Mouse (Mus musculus) small intestine, adult 2 months (tissue): Measurements from ENCODE around the gene Prkg1. TPM values are rescaled to one million over a fixed set of nuclear protein-coding genes. Genes with fewer than 3 reads are reported as not detected.

Experiments used
- H3K27ac ChIP-seq: fragments of 200-500 bp; 2 replicates; pipeline ENCODE4 v1.5.1; 2012; ENCODE audit warnings: low read depth, low read length, control low read depth, inconsistent platforms; ENCODE audit not compliant: insufficient read depth
- H3K27me3 ChIP-seq: fragments of 200-500 bp; 2 replicates; pipeline ENCODE4 v1.6.1; 2012; ENCODE audit warnings: mild to moderate bottlenecking, moderate library complexity, low read length, inconsistent platforms; ENCODE audit not compliant: control insufficient read depth, insufficient read depth
- H3K36me3 ChIP-seq: fragments of 200-500 bp; 2 replicates; pipeline ENCODE4 v1.6.1; 2012; ENCODE audit warnings: mild to moderate bottlenecking, low read length, control low read depth, inconsistent platforms; ENCODE audit not compliant: control insufficient read depth, insufficient read depth
- H3K4me1 ChIP-seq: fragments of 200-500 bp; 2 replicates; pipeline ENCODE4 v1.6.1; 2012; ENCODE audit warnings: low read length, inconsistent platforms, mixed read lengths; ENCODE audit not compliant: control insufficient read depth, insufficient read depth, insufficient read length
- H3K4me3 ChIP-seq: fragments of 200-500 bp; 2 replicates; pipeline ENCODE4 v1.5.1; 2012; ENCODE audit warnings: low read depth, mild to moderate bottlenecking, control low read depth, inconsistent platforms, low read length, moderate library complexity
- CTCF ChIP-seq: fragments of 200-500 bp; IDR thresholded peaks from 2 replicates; pipeline ENCODE4 v1.5.1; 2012; ENCODE audit warnings: low read depth, mild to moderate bottlenecking, control low read depth, inconsistent platforms, low read length, moderate library complexity, mixed read lengths; ENCODE audit not compliant: insufficient replicate concordance, insufficient read length; ENCODE audit errors: extremely low read depth
- POLR2A ChIP-seq: fragments of 200-500 bp; IDR thresholded peaks from 2 replicates; pipeline ENCODE4 v1.6.1; 2012; ENCODE audit warnings: low read depth, mild to moderate bottlenecking, control low read depth, inconsistent platforms, low read length, moderate library complexity
- WGBS: fragments of 180-500 bp; shearing (Covaris S2); methylation state at CpG from one replicate; pipeline ENCODE4 v1.1.7; 2018; 5-methylcytosine and 5-hydroxymethylcytosine counted together
- polyA plus RNA-seq: library from polyadenylated mRNA; depleted of rRNA; stranded (reverse); fragments of >200 nt; gene quantifications from 2 replicates; pipeline ENCODE4 v1.2.3, GENCODE M21; 2012

Prkg1 gene
- polyA plus RNA-seq, 1 experiment: 1.0 TPM

DNA sequence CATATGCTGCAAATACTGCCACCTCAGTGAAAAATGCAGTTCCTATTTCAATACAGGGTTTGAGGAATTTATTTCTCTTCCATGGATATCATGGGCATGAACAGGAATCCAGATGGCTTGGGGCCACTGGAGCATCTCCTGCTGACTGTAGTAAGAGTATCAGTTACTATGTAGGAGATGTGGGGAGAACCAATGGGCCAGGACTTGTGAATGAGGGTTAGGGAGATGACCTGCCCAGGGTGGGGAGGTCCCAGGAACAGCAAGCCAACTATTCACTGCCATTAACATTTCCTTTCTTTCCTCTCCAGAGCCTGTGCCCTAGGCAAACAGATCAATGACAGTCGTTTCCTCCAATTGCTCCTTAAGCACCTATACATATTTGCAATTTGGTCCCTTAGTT lies 593.8 kb downstream of the Prkg1 start:
- TF ChIP-seq POLR2A: no peak
- TF ChIP-seq CTCF: no peak
- WGBS: 21% methylated on average over 1 of the region's 1 CpGs
- H3K4me3 ChIP-seq: no peak overlapping the region

DNA sequence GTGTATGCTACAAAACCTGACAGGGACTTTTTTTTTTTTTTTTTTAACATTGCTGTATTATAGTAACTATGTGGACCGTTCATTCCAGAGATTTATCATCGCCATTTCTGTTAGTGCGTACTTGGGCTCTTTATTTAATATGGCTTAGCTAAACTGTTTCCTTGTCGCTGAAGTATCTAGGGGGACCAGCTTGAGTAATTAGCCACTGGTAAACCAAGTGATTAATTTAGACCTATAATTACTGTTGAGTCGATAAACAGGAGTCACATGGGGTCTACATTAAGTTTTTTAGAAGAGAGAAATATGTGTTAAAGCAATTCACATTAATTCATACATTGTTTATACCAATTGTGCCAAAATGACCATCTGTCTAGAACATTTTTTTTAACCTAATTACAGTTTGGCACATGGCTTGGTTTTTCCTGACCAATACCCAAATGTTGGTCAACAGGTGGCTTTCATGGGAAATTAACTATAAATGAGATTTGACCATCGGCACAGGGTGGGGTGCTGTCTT lies 605.8 kb downstream of the Prkg1 start:
- no peaks in the 10 kb centered on the region for H3K27me3 ChIP-seq
- no peak overlapping the region for H3K27ac ChIP-seq
- H3K36me3 ChIP-seq: no peaks in the 10 kb centered on the region
- H3K4me1 ChIP-seq: no peaks in the 10 kb centered on the region
- no peak overlapping the region for H3K4me3 ChIP-seq
- WGBS: 87% methylated on average over 6 of the region's 6 CpGs
- TF ChIP-seq POLR2A: no peak
- TF ChIP-seq CTCF: no peak

More for the DNA sequence above, 593.8 kb downstream of the Prkg1 start:
- no peaks in the 10 kb centered on the region for H3K36me3 ChIP-seq
- no peaks in the 10 kb centered on the region for H3K27me3 ChIP-seq
- H3K27ac ChIP-seq: no peak overlapping the region
- H3K4me1 ChIP-seq: no peaks in the 10 kb centered on the region

DNA sequence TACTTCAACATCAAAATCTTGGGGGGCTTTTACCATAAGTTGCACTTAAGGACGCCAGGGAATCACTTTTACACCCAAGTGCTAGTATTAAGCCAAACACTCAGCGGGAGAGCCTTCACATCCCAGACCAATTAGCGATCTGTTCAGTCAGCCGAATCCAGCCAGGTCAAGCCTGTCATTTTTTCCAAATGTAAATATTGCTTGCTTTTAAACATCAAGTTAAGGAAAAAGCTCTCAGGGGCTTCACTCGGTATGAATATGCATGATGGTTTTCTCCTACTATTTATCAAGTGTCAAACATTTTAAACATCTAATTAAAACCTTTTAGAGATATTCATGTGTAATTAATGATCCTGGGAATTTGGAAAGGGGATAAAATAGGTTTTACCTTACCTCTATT lies 611.4 kb downstream of the Prkg1 start:
- Histone ChIP-seq H3K4me1 (no peaks in the 10 kb centered on the region), H3K36me3 (no peaks in the 10 kb centered on the region), H3K4me3 (no peak overlapping the region), H3K27me3 (no peaks in the 10 kb centered on the region), H3K27ac (no peak overlapping the region)
- TF ChIP-seq POLR2A (no peak), CTCF (no peak)
- 68% methylated on average over 5 of the region's 5 CpGs for WGBS

DNA sequence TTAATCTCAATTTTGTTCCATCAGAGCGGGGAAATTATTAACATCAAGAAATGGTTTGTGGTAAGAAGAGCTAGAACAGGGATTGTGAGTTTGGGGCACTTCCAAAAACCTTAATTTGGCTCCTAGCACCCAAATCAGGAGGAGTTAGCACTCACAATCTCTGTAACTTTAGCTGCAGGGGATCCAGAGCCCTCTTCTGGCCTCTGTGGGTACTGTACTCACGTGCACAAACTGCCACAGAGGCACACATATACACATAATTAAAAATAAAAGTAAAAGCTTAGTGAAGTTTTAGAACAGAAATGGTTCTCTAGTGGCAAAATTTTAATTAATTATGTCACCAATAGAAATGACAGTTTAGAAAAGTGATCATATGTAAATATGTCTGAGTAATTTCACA lies 614.9 kb downstream of the Prkg1 start:
- TF ChIP-seq CTCF: no peak
- WGBS: 83% methylated on average over 2 of the region's 2 CpGs
- no peaks in the 10 kb centered on the region for H3K4me1 ChIP-seq
- no peaks in the 10 kb centered on the region for H3K36me3 ChIP-seq
- no peaks in the 10 kb centered on the region for H3K27me3 ChIP-seq
- H3K4me3 ChIP-seq: no peak overlapping the region
- no peak overlapping the region for H3K27ac ChIP-seq

DNA sequence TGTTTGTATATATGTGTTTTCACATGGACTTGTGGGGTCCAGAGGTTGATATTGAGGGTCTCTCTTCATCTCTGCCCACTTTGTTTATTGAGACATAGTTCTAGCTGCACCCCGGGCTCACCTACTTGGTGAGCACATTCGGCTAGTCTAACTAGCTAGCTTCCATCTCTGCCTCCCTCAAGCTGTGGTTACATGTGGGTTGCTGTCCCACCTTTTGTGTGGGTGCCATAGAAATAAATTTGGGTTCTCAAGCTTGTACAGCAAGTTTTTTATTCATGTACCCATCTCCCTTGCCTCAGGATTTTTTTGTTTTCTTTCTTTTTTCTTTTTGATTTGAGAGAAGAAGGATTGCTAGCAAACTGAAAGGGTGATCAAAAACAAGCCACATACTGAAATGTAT lies 617.4 kb downstream of the Prkg1 start:
- TF ChIP-seq POLR2A (no peak), CTCF (no peak)
- Histone ChIP-seq H3K4me3 (no peak overlapping the region), H3K27ac (no peak overlapping the region), H3K36me3 (no peaks in the 10 kb centered on the region), H3K4me1 (no peaks in the 10 kb centered on the region), H3K27me3 (no peaks in the 10 kb centered on the region)
- 94% methylated on average over 2 of the region's 2 CpGs for WGBS

DNA sequence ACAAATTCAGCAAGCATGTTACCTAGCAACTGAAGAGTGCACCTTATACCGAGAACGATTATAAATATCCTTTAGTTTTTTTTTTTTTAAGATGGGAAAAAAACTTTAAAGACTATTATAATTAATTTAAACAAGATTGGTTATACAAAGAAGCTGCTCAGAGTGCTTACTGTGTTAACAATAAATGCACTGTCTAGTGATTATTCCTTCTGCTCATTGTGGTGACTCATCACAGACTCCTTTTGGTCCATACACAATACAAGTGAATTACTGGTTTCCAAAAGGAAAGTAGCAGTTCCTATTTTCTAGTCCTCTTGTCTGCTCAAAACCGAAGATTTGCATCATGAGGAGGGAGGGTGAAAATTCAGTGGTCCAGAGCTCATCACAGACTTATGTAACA lies 618.7 kb downstream of the Prkg1 start:
- TF ChIP-seq POLR2A (no peak), CTCF (no peak)
- H3K27me3 ChIP-seq: no peaks in the 10 kb centered on the region
- no peak overlapping the region for H3K27ac ChIP-seq
- no peaks in the 10 kb centered on the region for H3K4me1 ChIP-seq
- no peak overlapping the region for H3K4me3 ChIP-seq
- H3K36me3 ChIP-seq: no peaks in the 10 kb centered on the region
- WGBS: 32% methylated on average over 3 of the region's 3 CpGs

DNA sequence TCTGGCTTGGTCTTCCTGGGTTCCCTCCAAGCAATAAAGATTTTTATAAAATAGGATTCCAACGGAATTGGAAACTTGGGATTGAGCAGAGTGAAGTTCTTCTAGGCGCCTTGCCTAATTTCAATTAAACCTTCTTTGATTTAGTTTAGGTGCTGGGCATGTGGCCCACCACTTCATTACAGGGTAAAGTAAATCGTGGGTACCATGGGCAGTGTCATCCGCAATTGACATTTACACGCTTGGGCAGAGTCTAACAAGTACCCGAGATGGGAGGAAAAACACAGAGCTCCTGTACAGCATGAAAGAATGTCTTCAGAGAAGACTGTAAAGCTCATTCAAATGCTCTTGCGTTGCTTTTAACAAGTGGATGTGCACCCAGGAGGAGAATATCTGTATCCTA lies 622.9 kb downstream of the Prkg1 start:
- no peak for TF ChIP-seq POLR2A
- no peak for TF ChIP-seq CTCF
- H3K27ac ChIP-seq: no peak overlapping the region
- no peaks in the 10 kb centered on the region for H3K36me3 ChIP-seq
- no peaks in the 10 kb centered on the region for H3K4me1 ChIP-seq
- no peaks in the 10 kb centered on the region for H3K27me3 ChIP-seq
- no peak overlapping the region for H3K4me3 ChIP-seq
- 87% methylated on average over 7 of the region's 7 CpGs for WGBS

DNA sequence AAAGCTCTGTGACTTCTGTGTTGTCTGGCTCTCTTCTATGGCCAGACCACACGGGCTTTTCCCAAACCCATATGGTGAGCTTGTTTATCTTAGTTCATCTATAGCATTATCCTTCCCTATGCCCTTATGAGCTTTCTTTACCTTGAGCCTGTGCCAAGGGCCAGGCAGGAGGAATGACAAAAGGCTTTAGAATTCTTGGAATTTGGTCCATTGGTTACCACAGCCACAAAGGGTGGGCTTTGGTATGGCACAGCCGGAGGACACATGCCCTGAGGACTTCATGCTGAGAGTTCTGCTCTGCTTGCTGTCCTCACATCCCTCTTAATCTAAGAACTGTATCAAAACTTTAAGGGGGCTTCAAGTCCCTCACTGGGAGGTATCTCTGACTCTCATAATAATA lies 628.5 kb downstream of the Prkg1 start:
- Histone ChIP-seq H3K27ac (no peak overlapping the region), H3K4me1 (no peaks in the 10 kb centered on the region), H3K4me3 (no peak overlapping the region), H3K27me3 (no peaks in the 10 kb centered on the region), H3K36me3 (no peaks in the 10 kb centered on the region)
- 39% methylated on average over 2 of the region's 2 CpGs for WGBS
- TF ChIP-seq CTCF: no peak
- no peak for TF ChIP-seq POLR2A
